Mouse (Mus musculus): ENCODE measurements around the gene Myo16. TPM values are rescaled to one million over a fixed set of nuclear protein-coding genes. Genes with fewer than 3 reads are reported as not detected.

The Myo16 gene
- polyA plus RNA-seq, 1 experiment from 2014 or later: 3.0 TPM

DNA sequence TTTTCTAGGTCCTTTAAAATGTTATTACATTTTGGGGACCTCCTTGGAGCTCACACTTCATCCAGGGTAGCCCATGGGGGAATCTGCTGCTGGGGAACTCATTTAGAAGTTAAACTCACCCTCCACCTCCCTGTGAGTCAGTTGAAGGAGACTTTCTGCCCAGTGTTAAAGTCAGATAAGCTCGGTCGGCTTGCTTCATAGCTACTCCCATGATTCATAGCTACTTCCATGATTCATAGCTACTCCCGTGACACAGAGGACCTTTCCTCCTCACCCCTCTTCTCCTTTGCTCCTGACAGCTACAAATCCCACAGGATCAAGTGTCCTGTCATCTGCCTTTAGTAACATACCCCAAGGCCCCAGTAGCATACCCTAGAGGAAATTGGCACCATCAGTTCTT lies 89.6 kb downstream of the Myo16 start:
- Histone ChIP-seq H3K9ac (ENCODE audit: low read length) (no peak overlapping the region), H3K4me2 (no peak overlapping the region), H3K4me3 (ENCODE audit: low read depth, low read length) (no peak overlapping the region), H3K36me3 (ENCODE audit: control insufficient read depth, insufficient read depth, low read length) (no peaks in the 10 kb centered on the region), H3K9me3 (ENCODE audit: control insufficient read depth, low read length) (no peaks in the 10 kb centered on the region), H3K4me1 (ENCODE audit: control insufficient read depth, insufficient read depth, low read length) (no peaks in the 10 kb centered on the region), H3K27me3 (ENCODE audit: control insufficient read depth, insufficient read depth, low read length) (no peaks in the 10 kb centered on the region), H3K27ac (ENCODE audit: low read depth, low read length) (no peak overlapping the region)
- ATAC-seq (ENCODE audit: low FRiP score) (no peak), DNase-seq (ENCODE audit: low spot score, missing footprints) (no peak)
- WGBS: 79% methylated on average over 3 of the region's 3 CpGs

DNA sequence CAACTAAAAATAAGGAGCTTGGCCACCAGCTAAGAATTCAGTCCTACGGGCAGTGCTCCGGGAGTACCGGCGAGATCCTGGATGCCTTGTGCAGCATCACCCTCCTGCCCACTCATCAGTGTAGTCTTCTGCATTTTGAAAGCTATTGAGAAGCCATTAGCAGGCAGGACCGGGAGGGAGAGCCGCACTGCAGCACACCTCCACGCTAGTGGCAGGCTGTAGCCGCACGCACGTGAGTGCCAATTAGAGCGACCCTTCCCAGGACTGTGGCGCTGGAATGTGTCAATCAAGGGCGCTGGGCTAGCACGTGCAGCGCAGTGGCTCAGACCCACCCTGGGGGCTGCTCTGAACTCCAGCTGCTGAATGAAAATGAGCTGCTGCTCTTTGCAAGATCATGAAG lies 95.4 kb downstream of the Myo16 start:
- Histone ChIP-seq H3K4me3 (ENCODE audit: low read depth, low read length) (peak overlapping the region; percentile 1), H3K27me3 (ENCODE audit: control insufficient read depth, insufficient read depth, low read length) (no peaks in the 10 kb centered on the region), H3K4me2 (peak overlapping the region; percentile 34), H3K4me1 (ENCODE audit: control insufficient read depth, insufficient read depth, low read length) (peaks cover 7% of the 10 kb centered on the region), H3K9ac (ENCODE audit: low read length) (no peak overlapping the region), H3K36me3 (ENCODE audit: control insufficient read depth, insufficient read depth, low read length) (no peaks in the 10 kb centered on the region), H3K27ac (ENCODE audit: low read depth, low read length) (no peak overlapping the region), H3K9me3 (ENCODE audit: control insufficient read depth, low read length) (no peaks in the 10 kb centered on the region)
- WGBS: under 1% methylated on average over 15 of the region's 15 CpGs
- ATAC-seq (ENCODE audit: low FRiP score) (peak; percentile 95), DNase-seq (ENCODE audit: low spot score, missing footprints) (peak; percentile 91)

DNA sequence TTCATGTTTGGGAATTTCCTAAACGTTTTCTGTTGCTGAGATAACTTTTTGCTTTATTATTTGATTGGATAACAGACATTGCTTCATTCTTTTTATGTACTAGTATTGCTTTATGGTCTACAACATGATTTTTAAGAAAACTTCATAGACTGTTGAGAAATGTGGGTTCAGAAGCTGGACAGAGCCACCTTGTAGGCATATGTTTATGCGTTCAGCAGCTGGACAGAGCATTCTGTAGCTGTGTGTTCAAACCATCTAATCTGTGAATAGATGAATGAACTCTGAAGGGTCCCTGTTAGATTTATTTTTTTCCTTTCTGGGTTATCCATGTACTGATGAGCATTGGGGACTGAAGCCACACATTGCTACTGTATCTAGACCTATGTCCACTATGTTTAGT lies 102.0 kb downstream of the Myo16 start:
- no peak for ATAC-seq (ENCODE audit: low FRiP score)
- no peak for DNase-seq (ENCODE audit: low spot score, missing footprints)
- H3K4me3 ChIP-seq (ENCODE audit: low read depth, low read length): no peak overlapping the region
- H3K36me3 ChIP-seq (ENCODE audit: control insufficient read depth, insufficient read depth, low read length): no peaks in the 10 kb centered on the region
- H3K4me1 ChIP-seq (ENCODE audit: control insufficient read depth, insufficient read depth, low read length): no peaks in the 10 kb centered on the region
- no peak overlapping the region for H3K9ac ChIP-seq (ENCODE audit: low read length)
- no peaks in the 10 kb centered on the region for H3K27me3 ChIP-seq (ENCODE audit: control insufficient read depth, insufficient read depth, low read length)
- H3K4me2 ChIP-seq: no peak overlapping the region
- 72% methylated on average over 2 of the region's 2 CpGs for WGBS
- H3K27ac ChIP-seq (ENCODE audit: low read depth, low read length): no peak overlapping the region
- H3K9me3 ChIP-seq (ENCODE audit: control insufficient read depth, low read length): no peaks in the 10 kb centered on the region

DNA sequence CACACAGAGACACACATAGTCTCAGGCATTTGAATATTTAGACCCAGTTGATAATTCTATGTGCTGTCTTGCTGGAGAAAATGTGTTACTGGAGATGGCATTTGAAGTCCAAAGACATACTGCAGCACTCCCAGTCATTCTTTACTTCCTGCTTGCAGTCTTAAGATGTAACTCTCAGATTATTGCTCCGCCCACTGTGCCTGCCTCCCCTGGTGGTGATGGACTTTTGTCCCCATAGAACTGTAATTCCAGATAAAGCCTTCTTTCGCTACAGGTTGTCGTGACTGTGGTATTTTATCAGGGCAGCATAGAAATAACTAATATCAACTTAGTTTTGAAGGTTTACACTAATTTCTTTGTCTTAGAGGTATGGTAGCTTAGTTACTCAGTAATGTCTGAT lies 102.9 kb downstream of the Myo16 start:
- ATAC-seq (ENCODE audit: low FRiP score): no peak

DNA sequence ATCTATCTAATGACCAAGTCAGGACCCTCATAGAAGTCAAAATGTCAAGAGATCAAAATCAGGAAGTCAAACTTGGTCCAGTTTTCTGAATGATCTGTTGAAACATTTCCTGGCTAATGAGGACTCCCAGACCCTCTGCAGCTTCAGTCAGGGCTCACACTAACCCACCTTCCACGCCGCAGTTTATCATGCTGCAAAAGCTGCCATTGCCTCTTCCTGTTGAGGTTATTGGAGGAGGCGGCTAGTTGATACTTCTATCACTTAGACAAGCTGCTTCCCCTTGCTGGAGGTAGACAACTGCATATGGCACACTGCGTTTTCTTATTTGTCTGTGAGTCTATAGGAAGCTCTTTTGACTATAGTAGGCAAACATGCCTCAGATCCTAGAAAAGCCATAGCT lies 116.4 kb downstream of the Myo16 start:
- no peak overlapping the region for H3K4me3 ChIP-seq (ENCODE audit: low read depth, low read length)
- no peak overlapping the region for H3K9ac ChIP-seq (ENCODE audit: low read length)
- DNase-seq (ENCODE audit: low spot score, missing footprints) (no peak), ATAC-seq (ENCODE audit: low FRiP score) (no peak)
- no peak overlapping the region for H3K27ac ChIP-seq (ENCODE audit: low read depth, low read length)
- H3K4me2 ChIP-seq: no peak overlapping the region
- no peaks in the 10 kb centered on the region for H3K36me3 ChIP-seq (ENCODE audit: control insufficient read depth, insufficient read depth, low read length)
- H3K4me1 ChIP-seq (ENCODE audit: control insufficient read depth, insufficient read depth, low read length): no peaks in the 10 kb centered on the region
- 90% methylated on average over 4 of the region's 4 CpGs for WGBS
- H3K27me3 ChIP-seq (ENCODE audit: control insufficient read depth, insufficient read depth, low read length): no peaks in the 10 kb centered on the region
- H3K9me3 ChIP-seq (ENCODE audit: control insufficient read depth, low read length): no peaks in the 10 kb centered on the region

More for the DNA sequence above, 102.9 kb downstream of the Myo16 start:
- Histone ChIP-seq H3K9ac (ENCODE audit: low read length) (no peak overlapping the region), H3K4me3 (ENCODE audit: low read depth, low read length) (no peak overlapping the region), H3K4me2 (no peak overlapping the region), H3K27me3 (ENCODE audit: control insufficient read depth, insufficient read depth, low read length) (no peaks in the 10 kb centered on the region), H3K27ac (ENCODE audit: low read depth, low read length) (no peak overlapping the region), H3K36me3 (ENCODE audit: control insufficient read depth, insufficient read depth, low read length) (no peaks in the 10 kb centered on the region), H3K4me1 (ENCODE audit: control insufficient read depth, insufficient read depth, low read length) (no peaks in the 10 kb centered on the region), H3K9me3 (ENCODE audit: control insufficient read depth, low read length) (no peaks in the 10 kb centered on the region)
- whole genome bisulfite sequencing: 89% methylated on average over 3 of the region's 3 CpGs
- no peak for DNase-seq (ENCODE audit: low spot score, missing footprints)

DNA sequence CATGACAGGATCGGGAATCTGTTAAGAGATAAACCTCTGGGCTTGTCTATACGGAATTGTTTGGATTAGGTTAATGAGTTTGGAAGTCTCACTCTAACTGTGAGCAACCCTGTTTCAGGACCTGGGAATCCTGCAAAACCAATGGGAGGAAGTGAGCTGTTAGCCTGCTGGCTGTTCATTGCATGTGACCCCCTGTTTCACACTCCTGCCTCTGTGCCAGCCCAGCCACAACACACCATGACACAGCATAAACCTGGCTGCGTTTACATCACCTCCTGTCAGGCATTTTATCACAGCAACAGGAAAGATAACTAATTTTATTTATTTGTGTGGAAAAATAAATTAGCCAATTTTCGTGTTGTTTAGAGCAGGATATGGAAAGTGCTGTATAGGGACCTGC lies 138.9 kb downstream of the Myo16 start:
- H3K4me2 ChIP-seq: no peak overlapping the region
- H3K4me3 ChIP-seq (ENCODE audit: low read depth, low read length): no peak overlapping the region
- 71% methylated on average over 4 of the region's 4 CpGs for WGBS
- H3K9ac ChIP-seq (ENCODE audit: low read length): no peak overlapping the region
- H3K27me3 ChIP-seq (ENCODE audit: control insufficient read depth, insufficient read depth, low read length): no peaks in the 10 kb centered on the region
- ATAC-seq (ENCODE audit: low FRiP score): no peak
- H3K27ac ChIP-seq (ENCODE audit: low read depth, low read length): no peak overlapping the region
- H3K36me3 ChIP-seq (ENCODE audit: control insufficient read depth, insufficient read depth, low read length): no peaks in the 10 kb centered on the region
- H3K4me1 ChIP-seq (ENCODE audit: control insufficient read depth, insufficient read depth, low read length): no peaks in the 10 kb centered on the region
- H3K9me3 ChIP-seq (ENCODE audit: control insufficient read depth, low read length): no peaks in the 10 kb centered on the region
- DNase-seq (ENCODE audit: low spot score, missing footprints): no peak

DNA sequence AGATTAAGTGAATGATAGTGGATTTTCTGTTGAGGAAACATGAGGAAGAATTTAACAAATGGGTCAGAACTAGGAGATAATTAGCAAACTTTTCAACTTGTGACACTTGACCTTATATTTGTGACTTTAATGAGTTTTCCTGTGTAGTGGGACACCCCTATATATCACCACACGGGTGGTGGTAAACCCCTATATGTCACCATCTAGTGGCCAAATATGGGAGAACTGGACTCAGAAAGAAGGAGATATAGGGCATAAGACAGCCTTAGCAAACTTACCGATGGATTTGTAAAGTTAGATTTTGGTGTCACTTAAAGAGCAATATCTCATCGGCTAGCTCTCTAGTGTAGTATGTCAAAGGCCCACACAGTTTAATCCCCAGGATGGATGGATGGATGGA lies 147.1 kb downstream of the Myo16 start:
- Histone ChIP-seq H3K4me1 (ENCODE audit: control insufficient read depth, insufficient read depth, low read length) (no peaks in the 10 kb centered on the region), H3K36me3 (ENCODE audit: control insufficient read depth, insufficient read depth, low read length) (no peaks in the 10 kb centered on the region), H3K27me3 (ENCODE audit: control insufficient read depth, insufficient read depth, low read length) (no peaks in the 10 kb centered on the region), H3K27ac (ENCODE audit: low read depth, low read length) (no peak overlapping the region), H3K9me3 (ENCODE audit: control insufficient read depth, low read length) (no peaks in the 10 kb centered on the region), H3K4me3 (ENCODE audit: low read depth, low read length) (no peak overlapping the region), H3K9ac (ENCODE audit: low read length) (no peak overlapping the region), H3K4me2 (no peak overlapping the region)
- 55% methylated on average over 3 of the region's 3 CpGs for WGBS
- ATAC-seq (ENCODE audit: low FRiP score): no peak
- DNase-seq (ENCODE audit: low spot score, missing footprints): no peak

DNA sequence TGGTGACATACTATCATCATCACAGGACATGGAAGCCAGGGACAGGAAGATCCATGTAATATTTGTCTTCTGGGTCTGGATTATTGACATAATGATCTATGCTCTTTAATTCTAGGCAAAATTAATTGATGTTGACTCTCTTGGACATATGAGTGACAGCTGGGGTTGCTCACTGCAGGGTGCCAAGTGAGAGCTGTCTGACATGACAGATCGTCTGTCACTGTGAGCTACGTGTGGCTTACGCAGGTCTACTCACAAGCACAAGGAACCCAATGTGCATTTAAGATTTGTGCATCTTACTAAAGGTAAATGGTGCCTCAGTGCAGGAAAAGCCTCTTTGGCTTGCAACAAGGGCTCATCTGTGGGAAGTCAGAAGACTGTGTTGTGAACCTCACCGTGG lies 149.3 kb downstream of the Myo16 start:
- ATAC-seq (ENCODE audit: low FRiP score) (no peak), DNase-seq (ENCODE audit: low spot score, missing footprints) (no peak)
- Histone ChIP-seq H3K4me3 (ENCODE audit: low read depth, low read length) (no peak overlapping the region), H3K4me2 (no peak overlapping the region), H3K27me3 (ENCODE audit: control insufficient read depth, insufficient read depth, low read length) (no peaks in the 10 kb centered on the region), H3K36me3 (ENCODE audit: control insufficient read depth, insufficient read depth, low read length) (no peaks in the 10 kb centered on the region), H3K9me3 (ENCODE audit: control insufficient read depth, low read length) (no peaks in the 10 kb centered on the region), H3K27ac (ENCODE audit: low read depth, low read length) (no peak overlapping the region), H3K9ac (ENCODE audit: low read length) (no peak overlapping the region), H3K4me1 (ENCODE audit: control insufficient read depth, insufficient read depth, low read length) (no peaks in the 10 kb centered on the region)
- WGBS: 82% methylated on average over 4 of the region's 4 CpGs

DNA sequence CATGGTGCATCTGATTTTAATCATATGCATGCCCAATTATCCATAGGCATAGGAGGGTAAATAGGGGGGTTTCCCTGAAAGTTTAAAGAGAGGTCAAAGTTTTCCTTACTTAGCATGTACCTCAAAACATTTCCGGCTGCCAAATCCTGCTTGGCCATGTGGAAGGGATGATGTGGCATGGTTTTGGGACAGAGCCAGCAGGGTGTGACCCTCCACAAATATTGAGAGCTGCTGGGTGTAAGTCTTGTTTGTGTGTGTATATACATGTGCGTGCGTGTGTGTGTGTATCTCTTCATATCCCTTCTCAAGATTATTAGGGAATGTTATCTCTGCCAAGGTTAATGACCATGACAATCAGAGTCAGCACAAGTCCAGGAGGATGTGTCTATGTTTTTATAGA lies 150.3 kb downstream of the Myo16 start:
- no peaks in the 10 kb centered on the region for H3K4me1 ChIP-seq (ENCODE audit: control insufficient read depth, insufficient read depth, low read length)
- H3K9ac ChIP-seq (ENCODE audit: low read length): no peak overlapping the region
- no peak overlapping the region for H3K4me2 ChIP-seq
- no peaks in the 10 kb centered on the region for H3K36me3 ChIP-seq (ENCODE audit: control insufficient read depth, insufficient read depth, low read length)
- 88% methylated on average over 3 of the region's 3 CpGs for WGBS
- DNase-seq (ENCODE audit: low spot score, missing footprints): no peak
- H3K4me3 ChIP-seq (ENCODE audit: low read depth, low read length): no peak overlapping the region
- no peak for ATAC-seq (ENCODE audit: low FRiP score)
- no peaks in the 10 kb centered on the region for H3K27me3 ChIP-seq (ENCODE audit: control insufficient read depth, insufficient read depth, low read length)
- no peaks in the 10 kb centered on the region for H3K9me3 ChIP-seq (ENCODE audit: control insufficient read depth, low read length)
- H3K27ac ChIP-seq (ENCODE audit: low read depth, low read length): no peak overlapping the region

DNA sequence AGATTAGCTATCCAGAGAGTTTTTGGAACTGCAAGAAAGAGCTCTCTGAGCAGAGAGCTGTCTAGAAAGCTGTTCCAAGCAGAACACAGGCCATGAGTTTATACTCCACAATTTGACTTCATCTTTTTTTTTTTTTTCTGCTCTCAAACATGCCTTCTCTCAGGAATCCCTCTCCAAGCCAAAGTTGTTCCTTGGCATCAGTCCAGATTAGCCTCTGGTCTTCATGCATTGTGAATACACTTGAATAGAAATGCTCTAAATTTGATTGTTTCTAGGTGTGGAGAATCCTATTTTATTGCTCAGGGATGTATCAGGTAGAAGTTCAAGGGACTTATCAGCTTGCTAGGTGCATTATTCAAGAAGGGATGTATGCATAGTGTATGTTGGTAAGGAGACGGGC lies 151.0 kb downstream of the Myo16 start:
- 88% methylated on average over 1 of the region's 1 CpGs for WGBS
- Histone ChIP-seq H3K9me3 (ENCODE audit: control insufficient read depth, low read length) (no peaks in the 10 kb centered on the region), H3K27me3 (ENCODE audit: control insufficient read depth, insufficient read depth, low read length) (no peaks in the 10 kb centered on the region), H3K27ac (ENCODE audit: low read depth, low read length) (no peak overlapping the region), H3K9ac (ENCODE audit: low read length) (no peak overlapping the region), H3K4me2 (no peak overlapping the region), H3K36me3 (ENCODE audit: control insufficient read depth, insufficient read depth, low read length) (no peaks in the 10 kb centered on the region), H3K4me1 (ENCODE audit: control insufficient read depth, insufficient read depth, low read length) (no peaks in the 10 kb centered on the region), H3K4me3 (ENCODE audit: low read depth, low read length) (no peak overlapping the region)
- ATAC-seq (ENCODE audit: low FRiP score) (no peak), DNase-seq (ENCODE audit: low spot score, missing footprints) (no peak)

Data from midbrain, embryonic 11.5 days (tissue).